Mouse (Mus musculus): ENCODE results near the gene Brdt. TPM values are rescaled to one million over a fixed set of nuclear protein-coding genes. Genes with fewer than 3 reads are reported as not detected.

Gene Brdt
- polyA plus RNA-seq (2012; rRNA removed): 4.8 and 5.0 TPM in 2 replicates
- polyA plus RNA-seq (2014; fragmentation: Nextera tagmentation; extraction: Ambion mirVana): 4.3 and 4.5 TPM in 2 replicates

DNA sequence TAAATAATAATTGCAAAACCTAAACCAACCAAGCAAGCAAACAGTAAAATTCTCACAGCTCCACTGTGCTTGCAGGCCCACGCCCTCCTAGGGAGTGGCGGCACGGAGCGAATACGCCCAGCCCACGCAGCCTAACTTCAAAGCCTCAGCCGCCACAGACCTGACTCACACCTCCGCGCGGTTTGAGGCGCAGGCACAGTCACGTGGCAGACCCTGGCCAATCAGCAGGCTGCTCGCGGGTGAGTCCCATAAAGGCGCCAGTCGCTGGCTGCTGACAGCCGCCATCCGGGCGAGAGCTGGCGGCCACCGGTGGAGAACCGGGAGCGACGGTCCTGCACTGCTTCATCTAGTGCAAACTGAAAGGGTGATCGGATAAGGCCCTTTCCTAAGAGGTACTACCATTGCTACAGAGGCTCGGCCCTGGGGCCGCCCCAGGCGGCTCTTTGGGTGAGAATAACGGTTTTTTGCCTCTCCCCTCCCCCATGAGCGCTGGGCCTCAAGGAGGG is at the start of gene Brdt:
Brdt (plus strand) TSS at position 244 of the 506 bp plus-strand sequence.
- Histone ChIP-seq H3K27me3 (ENCODE audit: control insufficient read depth, insufficient read depth, low read length) (no peaks in the 10 kb centered on the region), H3K4me3 (replicated peaks; ENCODE audit: low read length) (no peak within 1 kb of the TSS), H3K4me2 (replicated peaks; ENCODE audit: low read depth, low read length, severe bottlenecking) (no peak within 1 kb of the TSS), H3K9ac (ENCODE audit: low read depth, low read length, severe bottlenecking) (no peak within 1 kb of the TSS), H3K36me3 (ENCODE audit: control insufficient read depth, insufficient read depth, low read length) (no peaks in the 10 kb centered on the region), H3K4me1 (ENCODE audit: control insufficient read depth, insufficient read depth, low read length) (no peaks in the 10 kb centered on the region), H3K9me3 (ENCODE audit: control insufficient read depth, low read length) (no peaks in the 10 kb centered on the region), H3K27ac (replicated peaks; ENCODE audit: low read depth, low read length) (no peak within 1 kb of the TSS)
- no peak for TF ChIP-seq POLR2A (IDR thresholded peaks at IDR 0.05; ENCODE audit: borderline replicate concordance, extremely low read depth, insufficient read depth, insufficient read length)
- 90% methylated on average over 29 of the region's 30 CpGs for WGBS
- DNase-seq (ENCODE audit: low spot score) (no peak), ATAC-seq (ENCODE audit: low FRiP score, low read depth) (no peak)

GRCm38 (mm10) chr5:107282561-107283307 is 48.2 kb upstream of the Brdt start:
- no peak overlapping the region for H3K9ac ChIP-seq (ENCODE audit: low read depth, low read length, severe bottlenecking)
- peaks cover 26% of the 10 kb centered on the region for H3K4me1 ChIP-seq (ENCODE audit: control insufficient read depth, insufficient read depth, low read length)
- H3K36me3 ChIP-seq (ENCODE audit: control insufficient read depth, insufficient read depth, low read length): no peaks in the 10 kb centered on the region
- no peaks in the 10 kb centered on the region for H3K9me3 ChIP-seq (ENCODE audit: control insufficient read depth, low read length)
- H3K27ac ChIP-seq (replicated peaks; ENCODE audit: low read depth, low read length): peak overlapping the region; percentile 38; the same call in 1 of the 2 replicates
- H3K27me3 ChIP-seq (ENCODE audit: control insufficient read depth, insufficient read depth, low read length): no peaks in the 10 kb centered on the region
- 0 out of 2 replicates have a peak overlapping the region, but pooled peaks have one; percentile 3 for H3K4me2 ChIP-seq (replicated peaks; ENCODE audit: low read depth, low read length, severe bottlenecking)
- WGBS: 46% methylated on average over 9 of the region's 9 CpGs
- ATAC-seq (ENCODE audit: low FRiP score, low read depth): no peak
- no peak overlapping the region for H3K4me3 ChIP-seq (replicated peaks; ENCODE audit: low read length)
- TF ChIP-seq POLR2A (IDR thresholded peaks at IDR 0.05; ENCODE audit: borderline replicate concordance, extremely low read depth, insufficient read depth, insufficient read length): no peak
- no peak for DNase-seq (ENCODE audit: low spot score)

DNA sequence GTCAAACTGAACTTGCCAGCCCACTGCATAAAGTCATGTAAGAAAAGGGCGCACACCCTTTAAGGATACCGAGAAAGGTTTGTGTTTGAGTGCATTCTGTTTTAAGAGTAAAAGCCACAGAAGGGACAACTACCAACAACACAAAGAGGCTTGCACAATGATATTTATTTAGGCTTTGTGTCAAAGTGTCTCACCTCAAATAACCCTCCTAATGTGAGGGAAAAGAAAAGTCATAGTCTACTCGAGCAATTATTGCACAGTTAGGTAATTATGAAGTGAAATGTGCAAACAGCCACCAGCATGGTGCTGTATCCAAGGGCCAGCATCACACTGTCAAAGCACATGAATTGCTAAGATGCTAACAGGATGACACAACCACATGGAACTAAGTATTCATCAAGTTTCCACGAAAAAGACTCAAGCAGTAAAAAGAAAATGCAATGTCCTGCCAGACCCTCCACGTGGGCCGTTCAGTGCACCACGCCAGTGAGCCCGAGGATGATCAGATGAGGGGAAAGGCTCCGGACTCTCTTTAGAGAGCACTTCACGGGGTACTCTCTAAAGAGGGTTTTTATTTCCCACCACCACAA is 46.9 kb upstream of the Brdt start:
- no peak for DNase-seq (ENCODE audit: low spot score)
- H3K27ac ChIP-seq (replicated peaks; ENCODE audit: low read depth, low read length): no peak overlapping the region
- H3K9me3 ChIP-seq (ENCODE audit: control insufficient read depth, low read length): no peaks in the 10 kb centered on the region
- no peak overlapping the region for H3K9ac ChIP-seq (ENCODE audit: low read depth, low read length, severe bottlenecking)
- H3K4me2 ChIP-seq (replicated peaks; ENCODE audit: low read depth, low read length, severe bottlenecking): no peak overlapping the region
- H3K4me3 ChIP-seq (replicated peaks; ENCODE audit: low read length): no peak overlapping the region
- H3K27me3 ChIP-seq (ENCODE audit: control insufficient read depth, insufficient read depth, low read length): no peaks in the 10 kb centered on the region; the same call in 1 of the 2 replicates
- H3K4me1 ChIP-seq (ENCODE audit: control insufficient read depth, insufficient read depth, low read length): peaks cover 33% of the 10 kb centered on the region
- no peaks in the 10 kb centered on the region for H3K36me3 ChIP-seq (ENCODE audit: control insufficient read depth, insufficient read depth, low read length)
- TF ChIP-seq POLR2A (IDR thresholded peaks at IDR 0.05; ENCODE audit: borderline replicate concordance, extremely low read depth, insufficient read depth, insufficient read length): no peak
- WGBS: 66% methylated on average over 10 of the region's 10 CpGs
- ATAC-seq (ENCODE audit: low FRiP score, low read depth): no peak

- Histone ChIP-seq H3K36me3 (ENCODE audit: control insufficient read depth, insufficient read depth, low read length) (no peaks in the 10 kb centered on the region), H3K9me3 (ENCODE audit: control insufficient read depth, low read length) (no peaks in the 10 kb centered on the region), H3K4me3 (replicated peaks; ENCODE audit: low read length) (no peak overlapping the region), H3K27me3 (ENCODE audit: control insufficient read depth, insufficient read depth, low read length) (no peaks in the 10 kb centered on the region; the same call in 1 of the 2 replicates), H3K9ac (ENCODE audit: low read depth, low read length, severe bottlenecking) (no peak overlapping the region), H3K4me2 (replicated peaks; ENCODE audit: low read depth, low read length, severe bottlenecking) (no peak overlapping the region), H3K4me1 (ENCODE audit: control insufficient read depth, insufficient read depth, low read length) (peaks cover 38% of the 10 kb centered on the region), H3K27ac (replicated peaks; ENCODE audit: low read depth, low read length) (no peak overlapping the region)
- DNase-seq (ENCODE audit: low spot score) (no peak), ATAC-seq (ENCODE audit: low FRiP score, low read depth) (no peak)
- WGBS: 74% methylated on average over 6 of the region's 6 CpGs
- no peak for TF ChIP-seq POLR2A (IDR thresholded peaks at IDR 0.05; ENCODE audit: borderline replicate concordance, extremely low read depth, insufficient read depth, insufficient read length)
Observed at GRCm38 (mm10) chr5:107285563-107285962, 45.4 kb upstream of the Brdt start.

DNA sequence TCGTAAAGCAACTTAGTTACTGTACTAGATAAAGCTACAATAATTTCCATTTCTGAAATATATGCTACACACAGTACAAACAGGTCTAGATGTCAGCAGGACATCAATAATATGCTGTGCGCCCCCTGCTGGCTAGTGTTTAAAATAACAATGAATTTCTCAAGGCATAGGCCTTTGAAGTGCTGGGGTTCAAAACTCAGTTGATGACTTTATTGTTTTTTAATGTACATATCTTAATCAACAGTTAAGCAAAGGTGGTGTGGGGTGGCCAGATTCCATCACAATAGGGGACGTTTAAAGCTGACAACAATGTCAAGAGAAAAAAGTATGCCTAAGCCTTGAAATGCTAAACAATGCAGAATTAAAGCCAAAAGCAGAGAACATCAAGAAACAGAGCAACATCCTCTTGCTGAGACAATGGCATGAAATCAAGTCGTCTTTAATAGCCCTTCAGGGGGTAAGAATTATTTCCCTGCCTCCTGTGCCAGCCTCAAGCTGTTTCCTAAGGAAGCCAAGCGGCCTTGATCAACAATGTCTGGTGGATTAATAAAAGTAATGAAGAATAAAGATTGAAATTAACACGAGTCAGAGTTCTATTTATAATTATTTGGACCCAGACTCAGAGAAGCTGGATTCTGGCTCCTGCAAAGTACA is 43.6 kb upstream of the Brdt start:
- 29% methylated on average over 6 of the region's 6 CpGs for WGBS
- H3K9ac ChIP-seq (ENCODE audit: low read depth, low read length, severe bottlenecking): no peak overlapping the region

More for the DNA sequence above, 43.6 kb upstream of the Brdt start:
- Histone ChIP-seq H3K4me3 (replicated peaks; ENCODE audit: low read length) (peak overlapping the region; percentile 97), H3K27me3 (ENCODE audit: control insufficient read depth, insufficient read depth, low read length) (no peaks in the 10 kb centered on the region; the same call in 1 of the 2 replicates), H3K4me2 (replicated peaks; ENCODE audit: low read depth, low read length, severe bottlenecking) (peak overlapping the region; percentile 78), H3K4me1 (ENCODE audit: control insufficient read depth, insufficient read depth, low read length) (peaks cover 28% of the 10 kb centered on the region), H3K9me3 (ENCODE audit: control insufficient read depth, low read length) (no peaks in the 10 kb centered on the region), H3K36me3 (ENCODE audit: control insufficient read depth, insufficient read depth, low read length) (no peaks in the 10 kb centered on the region), H3K27ac (replicated peaks; ENCODE audit: low read depth, low read length) (no peak overlapping the region)
- no peak for ATAC-seq (ENCODE audit: low FRiP score, low read depth)
- no peak for TF ChIP-seq POLR2A (IDR thresholded peaks at IDR 0.05; ENCODE audit: borderline replicate concordance, extremely low read depth, insufficient read depth, insufficient read length)
- DNase-seq (ENCODE audit: low spot score): peak; percentile 88

Data from limb, embryonic 14.5 days (tissue).